Mouse (Mus musculus) hindbrain, embryonic 14.5 days (tissue): ENCODE measurements at regions not wholly inside any gene's neighbourhood (a gene's known extent, or its start where the extent isn't known, plus 50 kb on each side); places are given as distances from the start of the nearest gene placed in this dataset.

Experiments used
- ATAC-seq: fragments of 200-750 bp; cut with Nextera tagmentation; 2 replicates; pipeline ENCODE4 v1.8.0; 2017; ENCODE audit warnings: moderate number of reproducible peaks, mild to moderate bottlenecking, moderate TSS enrichment, moderate library complexity; ENCODE audit not compliant: low FRiP score
- DNase-seq: peaks from one replicate; pipeline ENCODE4 v3.0.0-alpha.2; 2015; ENCODE audit warnings: low spot score
- H3K27ac ChIP-seq: fragments of 300-500 bp; sonication (generic); 2 replicates; pipeline ENCODE4 v1.5.1; 2014; ENCODE audit warnings: mild to moderate bottlenecking, moderate library complexity
- H3K27me3 ChIP-seq: fragments of 300-500 bp; sonication (generic); 2 replicates; pipeline ENCODE4 v1.6.1; 2014; ENCODE audit warnings: mild to moderate bottlenecking, low read length, mixed read lengths; ENCODE audit not compliant: control insufficient read depth, insufficient read depth
- H3K36me3 ChIP-seq: fragments of 300-500 bp; sonication (generic); replicated peaks from 2 replicates; pipeline ENCODE4 v1.6.1; 2014; ENCODE audit not compliant: control insufficient read depth, insufficient read depth
- H3K4me1 ChIP-seq: fragments of 300-500 bp; sonication (generic); replicated peaks from 2 replicates; pipeline ENCODE4 v1.6.1; 2014; ENCODE audit warnings: antibody characterized with exemption, low read length, mixed read lengths; ENCODE audit not compliant: control insufficient read depth, insufficient read depth
- H3K4me2 ChIP-seq: fragments of 300-500 bp; sonication (generic); replicated peaks from 2 replicates; pipeline ENCODE4 v1.6.1; 2014; ENCODE audit warnings: mild to moderate bottlenecking, moderate library complexity
- H3K4me3 ChIP-seq: fragments of 300-500 bp; sonication (generic); replicated peaks from 2 replicates; pipeline ENCODE4 v1.5.1; 2014; ENCODE audit warnings: mild to moderate bottlenecking, low read length
- H3K9ac ChIP-seq: fragments of 300-500 bp; sonication (generic); 2 replicates; pipeline ENCODE4 v1.6.1; 2014
- H3K9me3 ChIP-seq: fragments of 300-500 bp; sonication (generic); 2 replicates; pipeline ENCODE4 v1.6.1; 2016; ENCODE audit warnings: low read length; ENCODE audit not compliant: control insufficient read depth
- WGBS: fragments of 180-500 bp; shearing (Covaris S2); extraction: QIAGEN DNeasy Blood & Tissue Kit; methylation state at CpG from one replicate; pipeline ENCODE4 v1.1.7; 2014; 5-methylcytosine and 5-hydroxymethylcytosine counted together

- H3K4me2 ChIP-seq, result no peak overlapping the region
- no peak for ATAC-seq
- no peak overlapping the region for H3K4me3 ChIP-seq
- no peak overlapping the region for H3K27ac ChIP-seq
- H3K27me3 ChIP-seq, result no peaks in the 10 kb centered on the region
- H3K4me1 ChIP-seq, result peaks cover 5% of the 10 kb centered on the region; the same call in 1 of the 2 replicates
- no peaks in the 10 kb centered on the region for H3K36me3 ChIP-seq
- WGBS, result 83% methylated on average over 2 of the region's 2 CpGs
- H3K9ac ChIP-seq, result no peak overlapping the region
- no peaks in the 10 kb centered on the region for H3K9me3 ChIP-seq
- no peak for DNase-seq
These were observed 290.1 kb upstream of the Tank start for GRCm38 (mm10) chr2:61288246-61288645.

GRCm38 (mm10) chr2:61284706-61285105, 293.7 kb upstream of the Tank start:
- peaks cover 5% of the 10 kb centered on the region; the same call in 1 of the 2 replicates for H3K4me1 ChIP-seq
- no peaks in the 10 kb centered on the region for H3K36me3 ChIP-seq
- ATAC-seq (no peak), DNase-seq (no peak)
- no peak overlapping the region for H3K4me2 ChIP-seq
- H3K27me3 ChIP-seq, result no peaks in the 10 kb centered on the region
- H3K9me3 ChIP-seq, result no peaks in the 10 kb centered on the region
- H3K4me3 ChIP-seq, result no peak overlapping the region
- 78% methylated on average over 6 of the region's 6 CpGs for WGBS
- H3K27ac ChIP-seq, result no peak overlapping the region
- H3K9ac ChIP-seq, result no peak overlapping the region

- H3K27me3 ChIP-seq, result no peaks in the 10 kb centered on the region
- H3K4me2 ChIP-seq, result peak overlapping the region; percentile 36
- 0 out of 2 replicates have a peak overlapping the region, but pooled peaks have one; percentile 7 for H3K9ac ChIP-seq
- ATAC-seq (peak; percentile 40; the same call in 1 of the 2 replicates), DNase-seq (peak; percentile 60)
- WGBS, result 59% methylated on average over 9 of the region's 9 CpGs
- no peaks in the 10 kb centered on the region for H3K9me3 ChIP-seq
- no peak overlapping the region for H3K4me3 ChIP-seq
- H3K27ac ChIP-seq, result no peak overlapping the region
- no peaks in the 10 kb centered on the region for H3K36me3 ChIP-seq
- H3K4me1 ChIP-seq, result peaks cover 5% of the 10 kb centered on the region; the same call in 1 of the 2 replicates
These were observed 294.4 kb upstream of the Tank start for GRCm38 (mm10) chr2:61283829-61284601.

DNA sequence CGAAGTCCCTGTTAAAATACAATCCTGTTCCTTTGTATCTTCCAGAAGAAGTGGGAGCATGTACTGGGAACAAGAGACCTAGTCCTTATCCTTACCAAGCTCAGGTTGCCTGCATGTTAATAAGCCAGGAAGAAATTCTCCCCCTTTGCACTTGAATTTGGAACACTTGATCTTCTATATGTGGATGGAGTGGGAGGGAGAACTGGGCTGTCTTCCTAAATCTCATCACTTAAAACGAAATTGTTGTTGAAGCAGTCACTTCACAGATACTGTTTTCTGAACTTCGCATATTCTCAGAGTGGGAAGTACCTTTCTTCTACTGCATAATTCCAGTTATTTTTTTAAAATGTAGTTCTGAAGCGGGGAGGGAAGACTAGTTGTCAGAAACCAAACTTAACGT, 305.7 kb upstream of the Tank start:
- Histone ChIP-seq H3K4me1 (no peaks in the 10 kb centered on the region), H3K27me3 (no peaks in the 10 kb centered on the region), H3K4me2 (no peak overlapping the region), H3K27ac (no peak overlapping the region), H3K36me3 (no peaks in the 10 kb centered on the region), H3K9ac (no peak overlapping the region), H3K4me3 (no peak overlapping the region), H3K9me3 (no peaks in the 10 kb centered on the region)
- WGBS, result 88% methylated on average over 5 of the region's 5 CpGs
- DNase-seq (no peak), ATAC-seq (no peak)

- Histone ChIP-seq H3K27ac (no peak overlapping the region), H3K4me3 (no peak overlapping the region), H3K4me2 (no peak overlapping the region), H3K27me3 (no peaks in the 10 kb centered on the region), H3K9ac (no peak overlapping the region), H3K4me1 (no peaks in the 10 kb centered on the region), H3K36me3 (no peaks in the 10 kb centered on the region), H3K9me3 (no peaks in the 10 kb centered on the region)
- ATAC-seq (no peak), DNase-seq (no peak)
- 95% methylated on average over 3 of the region's 3 CpGs for WGBS
These were observed 304.7 kb upstream of the Rbms1 start for GRCm38 (mm10) chr2:61267706-61268105.

DNA sequence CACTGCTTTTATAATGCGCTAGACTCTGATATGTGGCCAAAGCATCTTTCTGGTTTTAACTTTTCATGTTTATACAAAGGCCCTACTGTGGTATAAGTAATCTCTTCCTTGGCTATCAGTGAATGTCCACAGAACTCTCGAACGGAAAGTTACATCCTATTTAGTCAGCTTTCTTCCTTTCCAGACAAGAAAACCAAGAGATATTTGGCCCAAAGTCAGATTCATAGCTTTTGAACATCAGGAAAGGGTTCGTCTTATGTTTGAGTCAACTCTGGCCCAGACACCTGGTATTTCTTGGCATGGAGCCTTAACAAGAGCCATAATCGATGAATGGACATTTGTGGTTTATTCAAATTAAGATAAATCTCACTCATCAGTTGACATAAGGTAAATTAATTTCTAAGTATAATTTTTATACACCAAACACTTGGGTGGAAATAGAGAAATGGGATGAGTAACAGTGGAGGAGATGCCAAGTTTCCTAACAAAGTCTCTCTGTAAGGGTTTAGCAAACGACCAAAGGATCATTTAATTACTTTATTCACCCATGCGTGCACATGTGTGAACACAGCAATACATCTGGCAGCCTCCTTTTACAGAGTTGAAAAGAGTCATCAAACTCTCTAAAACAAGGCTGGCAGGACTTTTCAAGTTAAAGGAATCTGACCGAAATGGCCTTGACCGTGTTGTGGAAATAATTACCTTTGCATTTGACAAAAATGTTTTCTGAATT, 287.2 kb upstream of the Rbms1 start:
- Histone ChIP-seq H3K4me1 (no peaks in the 10 kb centered on the region), H3K4me3 (no peak overlapping the region), H3K9me3 (no peaks in the 10 kb centered on the region), H3K4me2 (no peak overlapping the region), H3K27me3 (no peaks in the 10 kb centered on the region), H3K36me3 (no peaks in the 10 kb centered on the region), H3K9ac (no peak overlapping the region), H3K27ac (no peak overlapping the region)
- DNase-seq (no peak), ATAC-seq (no peak)
- WGBS, result 60% methylated on average over 9 of the region's 9 CpGs

- ATAC-seq, result no peak
- Histone ChIP-seq H3K4me2 (no peak overlapping the region), H3K9ac (no peak overlapping the region), H3K27me3 (no peaks in the 10 kb centered on the region), H3K4me1 (no peaks in the 10 kb centered on the region), H3K36me3 (no peaks in the 10 kb centered on the region), H3K27ac (no peak overlapping the region), H3K4me3 (no peak overlapping the region), H3K9me3 (no peaks in the 10 kb centered on the region)
- WGBS, result 77% methylated on average over 4 of the region's 4 CpGs
- no peak for DNase-seq
These were observed 285.0 kb upstream of the Rbms1 start for GRCm38 (mm10) chr2:61247956-61248355.

GRCm38 (mm10) chr2:61247336-61247735, 284.3 kb upstream of the Rbms1 start:
- Histone ChIP-seq H3K4me3 (no peak overlapping the region), H3K27ac (no peak overlapping the region), H3K4me2 (no peak overlapping the region), H3K9ac (no peak overlapping the region), H3K27me3 (no peaks in the 10 kb centered on the region), H3K4me1 (no peaks in the 10 kb centered on the region), H3K36me3 (no peaks in the 10 kb centered on the region), H3K9me3 (no peaks in the 10 kb centered on the region)
- ATAC-seq, result no peak
- DNase-seq, result no peak
- 27% methylated on average over 2 of the region's 2 CpGs for WGBS

DNA sequence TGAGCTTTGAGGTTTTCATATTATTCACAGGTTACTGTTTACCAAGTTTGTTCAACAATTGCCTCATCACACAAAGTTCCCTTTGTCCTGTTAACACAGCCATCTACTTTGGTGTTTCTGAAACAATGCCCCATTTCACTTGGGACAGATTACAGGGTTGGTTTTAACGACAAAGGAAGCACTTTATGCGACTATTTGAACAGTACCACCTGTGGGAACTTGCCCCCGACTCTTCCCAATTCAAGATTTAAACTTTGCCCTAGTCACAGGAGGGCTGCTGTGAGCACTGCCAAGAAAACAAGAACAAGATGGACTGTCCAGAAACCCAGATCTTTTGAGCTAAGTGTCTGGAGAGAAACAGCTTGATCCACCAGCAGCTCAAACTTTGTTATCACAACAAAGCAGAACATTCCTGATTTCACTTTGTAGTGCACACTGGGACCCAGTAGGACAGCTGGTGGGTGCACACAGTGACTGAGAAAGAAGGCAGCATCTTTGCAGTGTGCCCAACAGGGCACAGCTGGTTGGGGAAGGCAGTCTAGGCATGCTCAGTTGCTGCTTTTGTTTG, 283.8 kb upstream of the Rbms1 start:
- H3K36me3 ChIP-seq, result no peaks in the 10 kb centered on the region
- H3K9ac ChIP-seq, result no peak overlapping the region
- DNase-seq (no peak), ATAC-seq (no peak)
- no peaks in the 10 kb centered on the region for H3K4me1 ChIP-seq
- no peaks in the 10 kb centered on the region for H3K27me3 ChIP-seq
- no peaks in the 10 kb centered on the region for H3K9me3 ChIP-seq
- no peak overlapping the region for H3K4me2 ChIP-seq
- no peak overlapping the region for H3K27ac ChIP-seq
- 15% methylated on average over 3 of the region's 3 CpGs for WGBS
- no peak overlapping the region for H3K4me3 ChIP-seq
